Mouse (Mus musculus): ENCODE measurements at regions not wholly inside any gene's neighbourhood (a gene's known extent, or its start where the extent isn't known, plus 50 kb on each side); places are given as distances from the start of the nearest gene placed in this dataset.
A peak's percentile ranks its signal among the peaks of the same experiment; 100 is the strongest.

- ATAC-seq (ENCODE audit: insufficient number of reproducible peaks, low FRiP score, low TSS enrichment, low read depth) (no peak), DNase-seq (ENCODE audit: low spot score) (no peak)
- Histone ChIP-seq H3K36me3 (ENCODE audit: control insufficient read depth, insufficient read depth, low read length) (no peaks in the 10 kb centered on the region), H3K9ac (ENCODE audit: low read length) (no peak overlapping the region), H3K4me3 (ENCODE audit: low read depth, low read length) (no peak overlapping the region), H3K27ac (replicated peaks; ENCODE audit: low read depth, low read length) (no peak overlapping the region; the same call in 1 of the 2 replicates), H3K4me2 (ENCODE audit: low read depth, severe bottlenecking) (no peak overlapping the region), H3K9me3 (ENCODE audit: control insufficient read depth, low read length) (no peaks in the 10 kb centered on the region), H3K27me3 (ENCODE audit: control insufficient read depth, insufficient read depth, low read length) (no peaks in the 10 kb centered on the region), H3K4me1 (ENCODE audit: control insufficient read depth, insufficient read depth, low read length) (peaks cover 8% of the 10 kb centered on the region; the same call in 1 of the 2 replicates)
- 10% methylated on average over 1 of the region's 1 CpGs for WGBS
Observed at GRCm38 (mm10) chr12:9345359-9345758, 224.6 kb upstream of the Osr1 start.

- WGBS = 84% methylated on average over 4 of the region's 4 CpGs
- no peaks in the 10 kb centered on the region for H3K36me3 ChIP-seq (ENCODE audit: control insufficient read depth, insufficient read depth, low read length)
- DNase-seq (ENCODE audit: low spot score) = no peak
- H3K4me3 ChIP-seq (ENCODE audit: low read depth, low read length) = no peak overlapping the region
- H3K4me2 ChIP-seq (ENCODE audit: low read depth, severe bottlenecking) = no peak overlapping the region
- H3K4me1 ChIP-seq (ENCODE audit: control insufficient read depth, insufficient read depth, low read length) = peaks cover 4% of the 10 kb centered on the region; the same call in 1 of the 2 replicates
- H3K9ac ChIP-seq (ENCODE audit: low read length) = no peak overlapping the region
- H3K27ac ChIP-seq (replicated peaks; ENCODE audit: low read depth, low read length) = no peak overlapping the region
- no peak for ATAC-seq (ENCODE audit: insufficient number of reproducible peaks, low FRiP score, low TSS enrichment, low read depth)
- no peaks in the 10 kb centered on the region for H3K27me3 ChIP-seq (ENCODE audit: control insufficient read depth, insufficient read depth, low read length)
- no peaks in the 10 kb centered on the region for H3K9me3 ChIP-seq (ENCODE audit: control insufficient read depth, low read length)
Observed at GRCm38 (mm10) chr12:9355512-9355911, 214.4 kb upstream of the Osr1 start.

GRCm38 (mm10) chr12:9357856-9358255, 212.1 kb upstream of the Osr1 start:
- Histone ChIP-seq H3K27ac (replicated peaks; ENCODE audit: low read depth, low read length) (no peak overlapping the region), H3K4me2 (ENCODE audit: low read depth, severe bottlenecking) (no peak overlapping the region), H3K9ac (ENCODE audit: low read length) (no peak overlapping the region), H3K36me3 (ENCODE audit: control insufficient read depth, insufficient read depth, low read length) (no peaks in the 10 kb centered on the region), H3K4me1 (ENCODE audit: control insufficient read depth, insufficient read depth, low read length) (peaks cover 4% of the 10 kb centered on the region; the same call in 1 of the 2 replicates), H3K27me3 (ENCODE audit: control insufficient read depth, insufficient read depth, low read length) (no peaks in the 10 kb centered on the region), H3K9me3 (ENCODE audit: control insufficient read depth, low read length) (no peaks in the 10 kb centered on the region), H3K4me3 (ENCODE audit: low read depth, low read length) (no peak overlapping the region)
- 88% methylated on average over 5 of the region's 5 CpGs for WGBS
- DNase-seq (ENCODE audit: low spot score) = no peak
- no peak for ATAC-seq (ENCODE audit: insufficient number of reproducible peaks, low FRiP score, low TSS enrichment, low read depth)

- Histone ChIP-seq H3K9me3 (ENCODE audit: control insufficient read depth, low read length) (no peaks in the 10 kb centered on the region), H3K27me3 (ENCODE audit: control insufficient read depth, insufficient read depth, low read length) (no peaks in the 10 kb centered on the region), H3K4me2 (ENCODE audit: low read depth, severe bottlenecking) (no peak overlapping the region), H3K27ac (replicated peaks; ENCODE audit: low read depth, low read length) (no peak overlapping the region), H3K9ac (ENCODE audit: low read length) (no peak overlapping the region), H3K4me1 (ENCODE audit: control insufficient read depth, insufficient read depth, low read length) (peaks cover 4% of the 10 kb centered on the region; the same call in 1 of the 2 replicates), H3K4me3 (ENCODE audit: low read depth, low read length) (no peak overlapping the region), H3K36me3 (ENCODE audit: control insufficient read depth, insufficient read depth, low read length) (no peaks in the 10 kb centered on the region)
- DNase-seq (ENCODE audit: low spot score) (peak; percentile 36), ATAC-seq (ENCODE audit: insufficient number of reproducible peaks, low FRiP score, low TSS enrichment, low read depth) (peak; percentile 51; the same call in 1 of the 2 replicates)
- WGBS = 38% methylated on average over 8 of the region's 8 CpGs
Observed at GRCm38 (mm10) chr12:9358872-9359271, 211.0 kb upstream of the Osr1 start.

- Histone ChIP-seq H3K4me2 (ENCODE audit: low read depth, severe bottlenecking) (no peak overlapping the region), H3K9ac (ENCODE audit: low read length) (no peak overlapping the region), H3K4me1 (ENCODE audit: control insufficient read depth, insufficient read depth, low read length) (no peaks in the 10 kb centered on the region), H3K27me3 (ENCODE audit: control insufficient read depth, insufficient read depth, low read length) (no peaks in the 10 kb centered on the region), H3K27ac (replicated peaks; ENCODE audit: low read depth, low read length) (no peak overlapping the region), H3K36me3 (ENCODE audit: control insufficient read depth, insufficient read depth, low read length) (no peaks in the 10 kb centered on the region), H3K9me3 (ENCODE audit: control insufficient read depth, low read length) (no peaks in the 10 kb centered on the region), H3K4me3 (ENCODE audit: low read depth, low read length) (no peak overlapping the region)
- DNase-seq (ENCODE audit: low spot score) = no peak
- 64% methylated on average over 1 of the region's 1 CpGs for WGBS
- no peak for ATAC-seq (ENCODE audit: insufficient number of reproducible peaks, low FRiP score, low TSS enrichment, low read depth)
Observed at GRCm38 (mm10) chr12:9365931-9366330, 204.0 kb upstream of the Osr1 start.

GRCm38 (mm10) chr12:9368682-9369081, 201.2 kb upstream of the Osr1 start:
- ATAC-seq (ENCODE audit: insufficient number of reproducible peaks, low FRiP score, low TSS enrichment, low read depth) = peak; percentile 68; the same call in 1 of the 2 replicates
- Histone ChIP-seq H3K9me3 (ENCODE audit: control insufficient read depth, low read length) (no peaks in the 10 kb centered on the region), H3K27ac (replicated peaks; ENCODE audit: low read depth, low read length) (no peak overlapping the region), H3K9ac (ENCODE audit: low read length) (no peak overlapping the region), H3K4me2 (ENCODE audit: low read depth, severe bottlenecking) (no peak overlapping the region), H3K27me3 (ENCODE audit: control insufficient read depth, insufficient read depth, low read length) (no peaks in the 10 kb centered on the region), H3K4me1 (ENCODE audit: control insufficient read depth, insufficient read depth, low read length) (no peaks in the 10 kb centered on the region), H3K36me3 (ENCODE audit: control insufficient read depth, insufficient read depth, low read length) (no peaks in the 10 kb centered on the region), H3K4me3 (ENCODE audit: low read depth, low read length) (no peak overlapping the region)
- peak; percentile 66 for DNase-seq (ENCODE audit: low spot score)
- WGBS = 53% methylated on average over 5 of the region's 5 CpGs

- Histone ChIP-seq H3K36me3 (ENCODE audit: control insufficient read depth, insufficient read depth, low read length) (no peaks in the 10 kb centered on the region), H3K9ac (ENCODE audit: low read length) (no peak overlapping the region), H3K9me3 (ENCODE audit: control insufficient read depth, low read length) (no peaks in the 10 kb centered on the region), H3K27me3 (ENCODE audit: control insufficient read depth, insufficient read depth, low read length) (no peaks in the 10 kb centered on the region), H3K4me1 (ENCODE audit: control insufficient read depth, insufficient read depth, low read length) (no peaks in the 10 kb centered on the region), H3K4me2 (ENCODE audit: low read depth, severe bottlenecking) (no peak overlapping the region), H3K27ac (replicated peaks; ENCODE audit: low read depth, low read length) (no peak overlapping the region), H3K4me3 (ENCODE audit: low read depth, low read length) (no peak overlapping the region)
- DNase-seq (ENCODE audit: low spot score) (no peak), ATAC-seq (ENCODE audit: insufficient number of reproducible peaks, low FRiP score, low TSS enrichment, low read depth) (no peak)
- 86% methylated on average over 3 of the region's 3 CpGs for WGBS
Observed at GRCm38 (mm10) chr12:9401956-9402355, 168.0 kb upstream of the Osr1 start.

- Histone ChIP-seq H3K4me3 (ENCODE audit: low read depth, low read length) (no peak overlapping the region), H3K4me1 (ENCODE audit: control insufficient read depth, insufficient read depth, low read length) (no peaks in the 10 kb centered on the region), H3K9me3 (ENCODE audit: control insufficient read depth, low read length) (no peaks in the 10 kb centered on the region), H3K27ac (replicated peaks; ENCODE audit: low read depth, low read length) (no peak overlapping the region), H3K36me3 (ENCODE audit: control insufficient read depth, insufficient read depth, low read length) (no peaks in the 10 kb centered on the region), H3K4me2 (ENCODE audit: low read depth, severe bottlenecking) (no peak overlapping the region), H3K9ac (ENCODE audit: low read length) (no peak overlapping the region), H3K27me3 (ENCODE audit: control insufficient read depth, insufficient read depth, low read length) (no peaks in the 10 kb centered on the region)
- DNase-seq (ENCODE audit: low spot score) (no peak), ATAC-seq (ENCODE audit: insufficient number of reproducible peaks, low FRiP score, low TSS enrichment, low read depth) (no peak)
- 64% methylated on average over 7 of the region's 7 CpGs for WGBS
Observed at GRCm38 (mm10) chr12:9404981-9405380, 164.9 kb upstream of the Osr1 start.

GRCm38 (mm10) chr12:9419311-9419710, 150.6 kb upstream of the Osr1 start:
- H3K9ac ChIP-seq (ENCODE audit: low read length) = no peak overlapping the region
- no peaks in the 10 kb centered on the region for H3K27me3 ChIP-seq (ENCODE audit: control insufficient read depth, insufficient read depth, low read length)
- H3K4me3 ChIP-seq (ENCODE audit: low read depth, low read length) = no peak overlapping the region
- ATAC-seq (ENCODE audit: insufficient number of reproducible peaks, low FRiP score, low TSS enrichment, low read depth) = no peak
- H3K36me3 ChIP-seq (ENCODE audit: control insufficient read depth, insufficient read depth, low read length) = no peaks in the 10 kb centered on the region
- H3K27ac ChIP-seq (replicated peaks; ENCODE audit: low read depth, low read length) = no peak overlapping the region
- no peaks in the 10 kb centered on the region for H3K9me3 ChIP-seq (ENCODE audit: control insufficient read depth, low read length)
- DNase-seq (ENCODE audit: low spot score) = no peak
- no peaks in the 10 kb centered on the region for H3K4me1 ChIP-seq (ENCODE audit: control insufficient read depth, insufficient read depth, low read length)
- WGBS = 55% methylated on average over 3 of the region's 3 CpGs
- H3K4me2 ChIP-seq (ENCODE audit: low read depth, severe bottlenecking) = no peak overlapping the region
